Mouse (Mus musculus) myocyte (in vitro differentiated cells): Measurements from ENCODE around the gene Gpr61.

ENCODE experiments used
- CEBPB ChIP-seq: IDR thresholded peaks from 2 replicates; pipeline ENCODE4 v1.6.1; 2011; ENCODE audit warnings: mild to moderate bottlenecking, moderate library complexity; ENCODE audit not compliant: poor library complexity, insufficient read depth, severe bottlenecking
- E2F4 ChIP-seq: IDR thresholded peaks from one replicate; pipeline ENCODE4 v1.6.1; 2011; ENCODE audit warnings: mild to moderate bottlenecking, control low read depth, moderate library complexity; ENCODE audit not compliant: insufficient read depth
- MAX ChIP-seq: IDR thresholded peaks from one replicate; pipeline ENCODE4 v1.6.1; 2011; ENCODE audit warnings: low read depth, mild to moderate bottlenecking, control low read depth
- MYOD1 ChIP-seq, 3 experiments: IDR thresholded peaks; one replicate each; pipeline ENCODE4 v1.6.1; 2011; ENCODE audit warnings: control low read depth in 2 of 3, low read depth in 2 of 3, mild to moderate bottlenecking in 2 of 3, moderate library complexity in 1 of 3; ENCODE audit not compliant: insufficient read length in 2 of 3, control insufficient read depth in 1 of 3
- MYOG ChIP-seq, 3 experiments: IDR thresholded peaks; one replicate each; pipeline ENCODE4 v1.6.1; 2011; ENCODE audit warnings: control low read depth in 2 of 3, low read depth in 2 of 3, mild to moderate bottlenecking in 2 of 3; ENCODE audit not compliant: insufficient read length in 2 of 3, control insufficient read depth in 1 of 3, insufficient read depth in 1 of 3
- POLR2A ChIP-seq: IDR thresholded peaks from one replicate; pipeline ENCODE4 v1.6.1; 2011; ENCODE audit warnings: low read depth, mild to moderate bottlenecking, control low read depth, moderate library complexity; ENCODE audit not compliant: insufficient read length
- POLR2AphosphoS2 ChIP-seq: IDR thresholded peaks from one replicate; pipeline ENCODE4 v1.6.1; 2011; ENCODE audit warnings: low read depth, control low read depth; ENCODE audit not compliant: insufficient read length
- REST ChIP-seq: IDR thresholded peaks from one replicate; pipeline ENCODE4 v1.6.1; 2011; ENCODE audit warnings: mild to moderate bottlenecking, control low read depth, moderate library complexity; ENCODE audit not compliant: insufficient read depth, insufficient read length
- SRF ChIP-seq: IDR thresholded peaks from one replicate; pipeline ENCODE4 v1.6.1; 2011; ENCODE audit warnings: low read depth; ENCODE audit not compliant: control insufficient read depth, insufficient read length
- TCF12 ChIP-seq: IDR thresholded peaks from one replicate; pipeline ENCODE4 v1.6.1; 2011; ENCODE audit warnings: mild to moderate bottlenecking, control low read depth; ENCODE audit not compliant: poor library complexity, insufficient read depth, severe bottlenecking
- TCF3 ChIP-seq: IDR thresholded peaks from one replicate; pipeline ENCODE4 v1.6.1; 2011; ENCODE audit warnings: low read depth, control low read depth; ENCODE audit not compliant: insufficient read length
- USF1 ChIP-seq: IDR thresholded peaks from one replicate; pipeline ENCODE4 v1.6.1; 2011; ENCODE audit warnings: low read depth, mild to moderate bottlenecking, control low read depth, moderate library complexity

DNA sequence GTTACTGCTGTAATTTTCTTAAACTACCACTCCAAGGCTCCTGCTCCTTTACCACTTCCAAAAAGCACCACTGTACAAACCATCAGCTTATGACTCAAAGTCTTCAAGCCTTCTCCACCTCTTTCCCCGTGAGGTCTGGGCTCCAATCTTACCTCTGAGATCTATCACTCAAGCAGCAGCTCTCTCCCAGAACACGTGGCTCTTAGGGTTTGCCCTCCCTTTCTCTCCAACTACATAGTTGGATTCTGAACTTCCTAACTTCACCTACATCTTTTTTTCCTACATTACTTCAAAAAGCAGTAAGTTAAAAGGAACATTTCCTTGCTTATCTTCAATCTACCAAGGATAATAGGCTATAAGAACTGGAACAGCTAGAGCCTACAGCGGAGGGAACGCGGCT, 26.2 kb downstream of the Gpr61 start:
- no peak for TF ChIP-seq MAX
- no peak for TF ChIP-seq POLR2A
- TF ChIP-seq E2F4 = no peak
- TF ChIP-seq MYOD1 (IDR thresholded peaks at IDR 0.05; ENCODE audit: control insufficient read depth in 1 of 3, insufficient read length in 2 of 3, low read depth in 2 of 3) = no peak
- no peak for TF ChIP-seq TCF3
- no peak for TF ChIP-seq MYOG (IDR thresholded peaks at IDR 0.05; ENCODE audit: control insufficient read depth in 1 of 3, insufficient read depth in 1 of 3, insufficient read length in 2 of 3, low read depth in 2 of 3)
- TF ChIP-seq TCF12 = no peak
- no peak for TF ChIP-seq USF1
- no peak for TF ChIP-seq POLR2AphosphoS2
- no peak for TF ChIP-seq REST
- TF ChIP-seq CEBPB = no peak
- TF ChIP-seq SRF = no peak
